9 mouse cellular contexts compared by ENCODE assay signal in genomic region chr19:17769610-17770399, GRCm38 (mm10).
DNase-seq lines count a peak whose midpoint lies in the region; ATAC-seq lines count a peak whose summit lies in the region.
"Had no signal": no experiment of that assay in that cellular context is flagged by ENCODE, and none has a peak within 500 bp of the region (broad histone marks: within the 10 kb centered on the region; RNA-seq: fewer than 3 reads in every experiment).

No protein-coding gene starts in this region.

- WGBS in hindbrain, embryonic 15.5 days: 74% methylated on average over 5 of the region's 5 CpGs
- 85% methylated on average over 5 of the region's 5 CpGs for WGBS in hindbrain, embryonic 14.5 days
- 87% methylated on average over 5 of the region's 5 CpGs for WGBS in midbrain, embryonic 14.5 days
- 82% methylated on average over 5 of the region's 5 CpGs for WGBS in midbrain, embryonic 15.5 days

- DNase-seq in hindbrain, embryonic 14.5 days (ENCODE audit: low spot score): no peak
- DNase-seq in midbrain, embryonic 14.5 days: peak; percentile 5
- DNase-seq in cerebellum, adult 9-10 months: peak; percentile 95
- DNase-seq in lung, postnatal 36 days: peak; percentile 34
- no peak for DNase-seq in spleen, postnatal 36 days (ENCODE audit: low spot score in 2 of 2)
- DNase-seq in MN1 (ENCODE audit: low spot score): no peak

- H3K27ac ChIP-seq in hindbrain, embryonic 15.5 days (replicated peaks): no peak overlapping the region
- H3K27ac ChIP-seq in hindbrain, embryonic 14.5 days: no peak overlapping the region
- H3K27ac ChIP-seq in midbrain, embryonic 14.5 days (replicated peaks; ENCODE audit: low read depth, low read length): no peak overlapping the region
- no peak overlapping the region for H3K27ac ChIP-seq in midbrain, embryonic 15.5 days

- H3K9ac ChIP-seq in hindbrain, embryonic 15.5 days: no peak overlapping the region
- H3K9ac ChIP-seq in hindbrain, embryonic 14.5 days: no peak overlapping the region
- H3K9ac ChIP-seq in midbrain, embryonic 14.5 days (replicated peaks; ENCODE audit: low read length): no peak overlapping the region
- H3K9ac ChIP-seq in midbrain, embryonic 15.5 days: no peak overlapping the region

- H3K9me3 ChIP-seq in hindbrain, embryonic 15.5 days: no peaks in the 10 kb centered on the region
- no peaks in the 10 kb centered on the region for H3K9me3 ChIP-seq in hindbrain, embryonic 14.5 days (ENCODE audit: control insufficient read depth, low read length)
- H3K9me3 ChIP-seq in midbrain, embryonic 14.5 days (ENCODE audit: control insufficient read depth, low read length): no peaks in the 10 kb centered on the region
- no peaks in the 10 kb centered on the region for H3K9me3 ChIP-seq in midbrain, embryonic 15.5 days
- H3K9me3 ChIP-seq: megakaryocyte, embryonic 14.5 days had no signal

- H3K4me1 ChIP-seq in hindbrain, embryonic 15.5 days (replicated peaks): no peaks in the 10 kb centered on the region
- no peaks in the 10 kb centered on the region for H3K4me1 ChIP-seq in hindbrain, embryonic 14.5 days (replicated peaks; ENCODE audit: control insufficient read depth, insufficient read depth, low read length)
- H3K4me1 ChIP-seq in midbrain, embryonic 14.5 days (ENCODE audit: control insufficient read depth, insufficient read depth, low read length): no peaks in the 10 kb centered on the region
- no peaks in the 10 kb centered on the region for H3K4me1 ChIP-seq in midbrain, embryonic 15.5 days
- H3K4me1 ChIP-seq: megakaryocyte, embryonic 14.5 days had no signal

- H3K4me2 ChIP-seq in hindbrain, embryonic 15.5 days: no peak overlapping the region
- H3K4me2 ChIP-seq in hindbrain, embryonic 14.5 days (replicated peaks): no peak overlapping the region
- H3K4me2 ChIP-seq in midbrain, embryonic 14.5 days (ENCODE audit: low read length): no peak overlapping the region
- no peak overlapping the region for H3K4me2 ChIP-seq in midbrain, embryonic 15.5 days

- no peak overlapping the region for H3K4me3 ChIP-seq in hindbrain, embryonic 15.5 days
- H3K4me3 ChIP-seq in hindbrain, embryonic 14.5 days (replicated peaks; ENCODE audit: low read length): no peak overlapping the region
- no peak overlapping the region for H3K4me3 ChIP-seq in midbrain, embryonic 14.5 days (replicated peaks; ENCODE audit: low read depth, low read length)
- no peak overlapping the region for H3K4me3 ChIP-seq in midbrain, embryonic 15.5 days
- H3K4me3 ChIP-seq: megakaryocyte, embryonic 14.5 days had no signal

- ATAC-seq in hindbrain, embryonic 15.5 days (ENCODE audit: low FRiP score, low read depth): peak; percentile 73
- no peak for ATAC-seq in hindbrain, embryonic 14.5 days (ENCODE audit: low FRiP score)
- ATAC-seq in midbrain, embryonic 14.5 days (ENCODE audit: low FRiP score, low TSS enrichment): no peak
- ATAC-seq in midbrain, embryonic 15.5 days (replicated peaks): no peak

- H3K27me3 ChIP-seq in hindbrain, embryonic 15.5 days: no peaks in the 10 kb centered on the region
- no peaks in the 10 kb centered on the region for H3K27me3 ChIP-seq in hindbrain, embryonic 14.5 days (ENCODE audit: control insufficient read depth, insufficient read depth, low read length)
- H3K27me3 ChIP-seq in midbrain, embryonic 14.5 days (ENCODE audit: control insufficient read depth, insufficient read depth, low read length): no peaks in the 10 kb centered on the region
- no peaks in the 10 kb centered on the region for H3K27me3 ChIP-seq in midbrain, embryonic 15.5 days (replicated peaks)
- H3K27me3 ChIP-seq: megakaryocyte, embryonic 14.5 days had no signal

- H3K36me3 ChIP-seq in hindbrain, embryonic 15.5 days: no peaks in the 10 kb centered on the region
- no peaks in the 10 kb centered on the region for H3K36me3 ChIP-seq in hindbrain, embryonic 14.5 days (replicated peaks; ENCODE audit: control insufficient read depth, insufficient read depth)
- no peaks in the 10 kb centered on the region for H3K36me3 ChIP-seq in midbrain, embryonic 14.5 days (ENCODE audit: control insufficient read depth, insufficient read depth, low read length)
- H3K36me3 ChIP-seq in midbrain, embryonic 15.5 days (replicated peaks): no peaks in the 10 kb centered on the region

Comparison
In these comparisons a context has a peak if more than half of its experiments do, and no peak if none do; other contexts are left out.
1. DNase-seq: peak in midbrain, embryonic 14.5 days (single experiment), cerebellum, adult 9-10 months (single experiment) and lung, postnatal 36 days (single experiment); none in hindbrain, embryonic 14.5 days (single experiment), spleen, postnatal 36 days (0 of 2) and MN1 (single experiment).